Mouse (Mus musculus): Measurements from ENCODE around the gene Pld2. TPM values are rescaled to one million over a fixed set of nuclear protein-coding genes. Genes with fewer than 3 reads are reported as not detected.
A peak's percentile ranks its signal among the peaks of the same experiment; 100 is the strongest.
"Not testable (repeated sequence)": the region's sequence is repeated elsewhere in the genome, so short reads cannot be mapped to it uniquely, and the experiment has no call there.

Pld2 gene
- polyA plus RNA-seq, 1 experiment from 2014 or later = 10.4 TPM

GRCm38 (mm10) chr11:70562287-70562994, 22.6 kb downstream of the Pld2 start, which contains the start of gene Mink1:
TSS of gene Mink1 (plus strand) at chr11:70562881.
- Histone ChIP-seq H3K27ac (peak within 1 kb of the TSS; percentile 88), H3K9me3 (replicated peaks) (no peaks in the 10 kb centered on the region), H3K4me1 (replicated peaks) (peaks cover 34% of the 10 kb centered on the region), H3K4me3 (peak within 1 kb of the TSS; percentile 98), H3K9ac (peak within 1 kb of the TSS; percentile 95), H3K4me2 (peak within 1 kb of the TSS; percentile 91), H3K36me3 (peaks cover 5% of the 10 kb centered on the region; the same call in 1 of the 2 replicates), H3K27me3 (no peaks in the 10 kb centered on the region)
- WGBS = under 1% methylated on average over 54 of the region's 57 CpGs
- ATAC-seq (replicated peaks; ENCODE audit: insufficient number of reproducible peaks, insufficient read depth, low FRiP score, low read depth) = peak; percentile 89

GRCm38 (mm10) chr11:70562995-70563469, 23.2 kb downstream of the Pld2 start:
- no peaks in the 10 kb centered on the region for H3K27me3 ChIP-seq
- ATAC-seq (replicated peaks; ENCODE audit: insufficient number of reproducible peaks, insufficient read depth, low FRiP score, low read depth) = peak; percentile 11; the same call in 1 of the 2 replicates
- peak overlapping the region; percentile 91 for H3K4me2 ChIP-seq
- peaks cover 34% of the 10 kb centered on the region for H3K4me1 ChIP-seq (replicated peaks)
- no peaks in the 10 kb centered on the region for H3K9me3 ChIP-seq (replicated peaks)
- H3K27ac ChIP-seq = peak overlapping the region; percentile 88
- WGBS = 0% methylated on average over 27 of the region's 31 CpGs
- no peaks in the 10 kb centered on the region for H3K36me3 ChIP-seq
- peak overlapping the region; percentile 98 for H3K4me3 ChIP-seq
- peak overlapping the region; percentile 95 for H3K9ac ChIP-seq

GRCm38 (mm10) chr11:70563470-70564275, 23.8 kb downstream of the Pld2 start:
- WGBS = 2% methylated on average over 25 of the region's 25 CpGs
- Histone ChIP-seq H3K4me1 (replicated peaks) (peaks cover 34% of the 10 kb centered on the region), H3K27ac (peak overlapping the region; percentile 88), H3K4me2 (peak overlapping the region; percentile 91), H3K4me3 (peak overlapping the region; percentile 98), H3K9me3 (replicated peaks) (no peaks in the 10 kb centered on the region), H3K36me3 (no peaks in the 10 kb centered on the region), H3K27me3 (no peaks in the 10 kb centered on the region), H3K9ac (peak overlapping the region; percentile 95)
- ATAC-seq (replicated peaks; ENCODE audit: insufficient number of reproducible peaks, insufficient read depth, low FRiP score, low read depth) = no peak

- no peaks in the 10 kb centered on the region for H3K27me3 ChIP-seq
- 33% methylated on average over 4 of the region's 4 CpGs for WGBS
- H3K4me2 ChIP-seq = peak overlapping the region; percentile 91
- ATAC-seq (replicated peaks; ENCODE audit: insufficient number of reproducible peaks, insufficient read depth, low FRiP score, low read depth) = no peak
- peak overlapping the region; percentile 95; the same call in 1 of the 2 replicates for H3K9ac ChIP-seq
- H3K9me3 ChIP-seq (replicated peaks) = no peaks in the 10 kb centered on the region
- H3K36me3 ChIP-seq = no peaks in the 10 kb centered on the region
- peak overlapping the region; percentile 98 for H3K4me3 ChIP-seq
- H3K27ac ChIP-seq = 0 out of 2 replicates have a peak overlapping the region, but pooled peaks have one; percentile 88
- H3K4me1 ChIP-seq (replicated peaks) = peaks cover 34% of the 10 kb centered on the region
Observed at GRCm38 (mm10) chr11:70564276-70564873, 24.5 kb downstream of the Pld2 start.

GRCm38 (mm10) chr11:70566586-70566985, 26.7 kb downstream of the Pld2 start:
- WGBS = 70% methylated on average over 7 of the region's 7 CpGs
- Histone ChIP-seq H3K9me3 (replicated peaks) (no peaks in the 10 kb centered on the region), H3K4me3 (no peak overlapping the region), H3K27ac (no peak overlapping the region), H3K4me1 (replicated peaks) (peaks cover 34% of the 10 kb centered on the region), H3K27me3 (no peaks in the 10 kb centered on the region), H3K4me2 (no peak overlapping the region), H3K36me3 (no peaks in the 10 kb centered on the region), H3K9ac (no peak overlapping the region)
- no peak for ATAC-seq (replicated peaks; ENCODE audit: insufficient number of reproducible peaks, insufficient read depth, low FRiP score, low read depth)

- 76% methylated on average over 1 of the region's 1 CpGs for WGBS
- H3K27me3 ChIP-seq; ATAC-seq (replicated peaks; ENCODE audit: insufficient number of reproducible peaks, insufficient read depth, low FRiP score, low read depth); H3K9me3 ChIP-seq (replicated peaks); H3K27ac ChIP-seq; H3K4me2 ChIP-seq; H3K9ac ChIP-seq; H3K4me3 ChIP-seq; H3K36me3 ChIP-seq: not testable (repeated sequence)
- peaks cover 13% of the 10 kb centered on the region for H3K4me1 ChIP-seq (replicated peaks)
Observed at GRCm38 (mm10) chr11:70570614-70571013, 30.8 kb downstream of the Pld2 start.

- WGBS = 88% methylated on average over 1 of the region's 1 CpGs
- no peaks in the 10 kb centered on the region for H3K36me3 ChIP-seq
- H3K27me3 ChIP-seq = no peaks in the 10 kb centered on the region
- no peak overlapping the region for H3K9ac ChIP-seq
- no peak overlapping the region for H3K4me3 ChIP-seq
- H3K9me3 ChIP-seq (replicated peaks) = no peaks in the 10 kb centered on the region
- peaks cover 12% of the 10 kb centered on the region for H3K4me1 ChIP-seq (replicated peaks)
- ATAC-seq (replicated peaks; ENCODE audit: insufficient number of reproducible peaks, insufficient read depth, low FRiP score, low read depth) = no peak
- no peak overlapping the region for H3K27ac ChIP-seq
- H3K4me2 ChIP-seq = no peak overlapping the region
Observed at GRCm38 (mm10) chr11:70571641-70572040, 31.8 kb downstream of the Pld2 start.

GRCm38 (mm10) chr11:70572348-70572902, 32.6 kb downstream of the Pld2 start:
- no peaks in the 10 kb centered on the region for H3K36me3 ChIP-seq
- H3K27me3 ChIP-seq = no peaks in the 10 kb centered on the region
- H3K9ac ChIP-seq = no peak overlapping the region
- no peak overlapping the region for H3K4me2 ChIP-seq
- H3K4me3 ChIP-seq = no peak overlapping the region
- H3K4me1 ChIP-seq (replicated peaks) = peaks cover 6% of the 10 kb centered on the region
- ATAC-seq (replicated peaks; ENCODE audit: insufficient number of reproducible peaks, insufficient read depth, low FRiP score, low read depth) = no peak
- no peak overlapping the region for H3K27ac ChIP-seq
- no peaks in the 10 kb centered on the region for H3K9me3 ChIP-seq (replicated peaks)
- WGBS = 54% methylated on average over 5 of the region's 5 CpGs

- Histone ChIP-seq H3K9ac (no peak overlapping the region), H3K4me2 (no peak overlapping the region), H3K4me3 (no peak overlapping the region), H3K27ac (no peak overlapping the region), H3K36me3 (no peaks in the 10 kb centered on the region), H3K4me1 (replicated peaks) (peaks cover 11% of the 10 kb centered on the region), H3K9me3 (replicated peaks) (no peaks in the 10 kb centered on the region), H3K27me3 (no peaks in the 10 kb centered on the region)
- no peak for ATAC-seq (replicated peaks; ENCODE audit: insufficient number of reproducible peaks, insufficient read depth, low FRiP score, low read depth)
- 77% methylated on average over 6 of the region's 6 CpGs for WGBS
Observed at GRCm38 (mm10) chr11:70573872-70574271, 34.0 kb downstream of the Pld2 start.

GRCm38 (mm10) chr11:70577201-70577600, 37.3 kb downstream of the Pld2 start:
- no peaks in the 10 kb centered on the region for H3K27me3 ChIP-seq
- no peaks in the 10 kb centered on the region for H3K36me3 ChIP-seq
- whole genome bisulfite sequencing = 66% methylated on average over 3 of the region's 3 CpGs
- no peak overlapping the region for H3K9ac ChIP-seq
- H3K9me3 ChIP-seq (replicated peaks) = no peaks in the 10 kb centered on the region
- ATAC-seq (replicated peaks; ENCODE audit: insufficient number of reproducible peaks, insufficient read depth, low FRiP score, low read depth) = no peak
- H3K4me1 ChIP-seq (replicated peaks) = peaks cover 23% of the 10 kb centered on the region
- no peak overlapping the region for H3K4me2 ChIP-seq
- H3K27ac ChIP-seq = no peak overlapping the region
- no peak overlapping the region for H3K4me3 ChIP-seq

GRCm38 (mm10) chr11:70578962-70579361, 39.1 kb downstream of the Pld2 start:
- Histone ChIP-seq H3K36me3 (no peaks in the 10 kb centered on the region), H3K27ac (no peak overlapping the region), H3K4me1 (replicated peaks) (peaks cover 34% of the 10 kb centered on the region), H3K9me3 (replicated peaks) (no peaks in the 10 kb centered on the region), H3K9ac (no peak overlapping the region), H3K4me2 (no peak overlapping the region), H3K4me3 (no peak overlapping the region), H3K27me3 (no peaks in the 10 kb centered on the region)
- ATAC-seq (replicated peaks; ENCODE audit: insufficient number of reproducible peaks, insufficient read depth, low FRiP score, low read depth) = no peak
- WGBS = 81% methylated on average over 6 of the region's 6 CpGs

All from heart, embryonic 15.5 days (tissue).